Mouse (Mus musculus): Measurements from ENCODE around the gene Fam135a. TPM values are rescaled to one million over a fixed set of nuclear protein-coding genes. Genes with fewer than 3 reads are reported as not detected.
"Not testable (repeated sequence)": the region's sequence is repeated elsewhere in the genome, so short reads cannot be mapped to it uniquely, and the experiment has no call there.

The Fam135a gene
- total and polyA plus RNA-seq, 2 experiments, result 6.7 to 20.1 TPM

DNA sequence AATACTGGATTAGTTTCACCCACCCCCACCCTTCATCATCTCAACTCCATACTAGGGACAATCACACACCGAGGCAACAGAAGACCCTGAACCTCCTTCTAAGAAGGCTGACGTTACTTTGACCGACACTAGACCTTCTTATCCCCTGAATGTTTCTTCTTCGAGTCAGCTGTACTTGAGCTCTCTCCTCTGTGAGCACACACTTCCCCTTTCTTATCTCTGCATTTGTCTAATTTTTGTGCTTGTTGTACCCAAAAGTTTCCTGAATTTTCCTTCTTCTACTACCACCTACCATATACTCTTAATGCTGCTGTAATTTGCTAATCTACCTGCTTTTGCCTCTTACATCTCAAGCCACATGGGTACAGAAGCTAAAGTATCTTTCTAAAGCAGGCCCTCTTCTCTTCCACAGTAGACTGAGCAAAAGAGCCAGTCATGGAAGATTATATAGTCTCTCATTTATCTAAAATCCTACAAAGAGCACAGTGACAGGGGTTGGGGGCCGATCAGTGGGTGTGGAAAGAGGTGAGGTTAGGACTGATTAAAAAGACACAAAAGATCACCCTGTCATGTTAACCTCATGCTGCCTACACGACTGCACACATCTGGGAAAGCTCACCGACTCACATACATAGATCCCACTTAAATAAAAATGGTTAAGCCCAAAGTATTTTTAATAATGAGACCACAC lies 101.9 kb downstream of the Fam135a start:
- no peaks in the 10 kb centered on the region for H3K79me2 ChIP-seq (ENCODE audit: control insufficient read depth, insufficient read depth, low read length)
- TF ChIP-seq CTCF (IDR thresholded peaks at IDR 0.05; ENCODE audit: low read depth, low read length) (no peak), POLR2A (IDR thresholded peaks at IDR 0.05; ENCODE audit: extremely low read depth, insufficient read depth, low read length) (no peak)
- peaks cover 24% of the 10 kb centered on the region for H3K36me3 ChIP-seq (ENCODE audit: control insufficient read depth, insufficient read depth, low read length)
- H3K27me3 ChIP-seq (ENCODE audit: control insufficient read depth, insufficient read depth, low read length), result no peaks in the 10 kb centered on the region
- DNase-seq (ENCODE audit: extremely low read depth, low read depth, low spot score), result no peak
- H3K27ac ChIP-seq (replicated peaks; ENCODE audit: insufficient read depth, low read depth, low read length), result no peak overlapping the region
- WGBS, result 91% methylated on average over 7 of the region's 7 CpGs
- H3K9ac ChIP-seq (ENCODE audit: low read depth, low read length), result no peak overlapping the region
- no peak overlapping the region for H3K4me3 ChIP-seq (ENCODE audit: insufficient read depth, low read depth, low read length)
- H3K4me1 ChIP-seq (ENCODE audit: control insufficient read depth, insufficient read depth, low read length), result no peaks in the 10 kb centered on the region

DNA sequence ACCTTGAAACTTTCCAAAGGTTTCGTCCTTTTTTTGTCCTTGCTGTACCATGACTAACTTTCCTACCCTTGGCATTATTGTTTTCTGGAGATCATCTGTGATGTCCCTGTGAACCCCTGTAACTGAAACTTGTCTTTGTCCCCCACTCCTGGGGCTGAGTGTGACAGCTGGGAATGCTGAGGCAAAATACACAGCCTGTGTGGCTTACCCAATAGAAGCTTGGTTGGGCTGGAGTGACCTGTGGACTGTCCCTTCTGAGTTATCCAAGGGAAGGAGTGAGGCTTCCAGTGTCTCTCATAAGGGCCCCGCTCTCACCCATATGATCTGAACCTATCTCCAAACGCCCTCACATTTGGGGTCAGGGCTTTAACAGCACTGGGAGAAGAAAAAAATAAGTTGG lies 102.6 kb downstream of the Fam135a start:
- no peak for DNase-seq (ENCODE audit: extremely low read depth, low read depth, low spot score)
- Histone ChIP-seq H3K27me3 (ENCODE audit: control insufficient read depth, insufficient read depth, low read length) (no peaks in the 10 kb centered on the region), H3K4me1 (ENCODE audit: control insufficient read depth, insufficient read depth, low read length) (no peaks in the 10 kb centered on the region), H3K4me3 (ENCODE audit: insufficient read depth, low read depth, low read length) (no peak overlapping the region), H3K79me2 (ENCODE audit: control insufficient read depth, insufficient read depth, low read length) (no peaks in the 10 kb centered on the region), H3K27ac (replicated peaks; ENCODE audit: insufficient read depth, low read depth, low read length) (no peak overlapping the region), H3K36me3 (ENCODE audit: control insufficient read depth, insufficient read depth, low read length) (peaks cover 22% of the 10 kb centered on the region), H3K9ac (ENCODE audit: low read depth, low read length) (no peak overlapping the region)
- 93% methylated on average over 3 of the region's 3 CpGs for WGBS
- TF ChIP-seq POLR2A (IDR thresholded peaks at IDR 0.05; ENCODE audit: extremely low read depth, insufficient read depth, low read length) (no peak), CTCF (IDR thresholded peaks at IDR 0.05; ENCODE audit: low read depth, low read length) (no peak)

DNA sequence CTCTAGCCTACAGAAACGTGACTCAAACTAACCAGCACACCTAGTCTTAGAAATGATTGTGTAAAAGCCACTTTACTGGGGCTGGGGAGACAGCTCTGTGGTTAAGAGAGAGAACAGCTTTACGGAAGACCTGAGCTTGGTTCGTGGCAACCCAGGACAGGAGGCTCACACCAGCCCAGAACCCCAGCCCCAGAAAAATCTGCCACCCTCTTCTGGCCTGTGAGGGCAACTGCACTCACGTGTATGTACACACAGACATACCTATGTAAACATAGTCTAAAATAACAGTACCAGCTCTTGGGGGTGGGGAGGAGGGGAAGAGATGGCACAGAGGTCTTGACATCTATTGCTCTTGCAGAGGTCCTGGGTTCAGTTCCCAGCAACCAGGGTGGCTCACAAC lies 104.7 kb downstream of the Fam135a start:
- Histone ChIP-seq H3K27ac (replicated peaks; ENCODE audit: insufficient read depth, low read depth, low read length) (no peak overlapping the region), H3K4me1 (ENCODE audit: control insufficient read depth, insufficient read depth, low read length) (no peaks in the 10 kb centered on the region), H3K27me3 (ENCODE audit: control insufficient read depth, insufficient read depth, low read length) (no peaks in the 10 kb centered on the region), H3K4me3 (ENCODE audit: insufficient read depth, low read depth, low read length) (no peak overlapping the region), H3K36me3 (ENCODE audit: control insufficient read depth, insufficient read depth, low read length) (peaks cover 15% of the 10 kb centered on the region), H3K79me2 (ENCODE audit: control insufficient read depth, insufficient read depth, low read length) (no peaks in the 10 kb centered on the region), H3K9ac (ENCODE audit: low read depth, low read length) (no peak overlapping the region)
- 96% methylated on average over 4 of the region's 4 CpGs for WGBS
- DNase-seq (ENCODE audit: extremely low read depth, low read depth, low spot score), result no peak
- no peak for TF ChIP-seq POLR2A (IDR thresholded peaks at IDR 0.05; ENCODE audit: extremely low read depth, insufficient read depth, low read length)

- TF ChIP-seq CTCF (IDR thresholded peaks at IDR 0.05; ENCODE audit: low read depth, low read length), result no peak
- no peak for TF ChIP-seq POLR2A (IDR thresholded peaks at IDR 0.05; ENCODE audit: extremely low read depth, insufficient read depth, low read length)
- Histone ChIP-seq H3K9ac (ENCODE audit: low read depth, low read length) (no peak overlapping the region), H3K4me1 (ENCODE audit: control insufficient read depth, insufficient read depth, low read length) (no peaks in the 10 kb centered on the region), H3K27me3 (ENCODE audit: control insufficient read depth, insufficient read depth, low read length) (no peaks in the 10 kb centered on the region), H3K4me3 (ENCODE audit: insufficient read depth, low read depth, low read length) (no peak overlapping the region), H3K79me2 (ENCODE audit: control insufficient read depth, insufficient read depth, low read length) (no peaks in the 10 kb centered on the region), H3K27ac (replicated peaks; ENCODE audit: insufficient read depth, low read depth, low read length) (no peak overlapping the region), H3K36me3 (ENCODE audit: control insufficient read depth, insufficient read depth, low read length) (no peaks in the 10 kb centered on the region)
- 84% methylated on average over 3 of the region's 3 CpGs for WGBS
- peak; percentile 8 for DNase-seq (ENCODE audit: extremely low read depth, low read depth, low spot score)
These were observed 117.0 kb downstream of the Fam135a start for GRCm38 (mm10) chr1:23983118-23983517.

GRCm38 (mm10) chr1:23978281-23978680 lies 121.9 kb downstream of the Fam135a start:
- no peak for DNase-seq (ENCODE audit: extremely low read depth, low read depth, low spot score)
- Histone ChIP-seq H3K36me3 (ENCODE audit: control insufficient read depth, insufficient read depth, low read length) (no peaks in the 10 kb centered on the region), H3K27me3 (ENCODE audit: control insufficient read depth, insufficient read depth, low read length) (no peaks in the 10 kb centered on the region), H3K9ac (ENCODE audit: low read depth, low read length) (no peak overlapping the region), H3K27ac (replicated peaks; ENCODE audit: insufficient read depth, low read depth, low read length) (no peak overlapping the region), H3K4me1 (ENCODE audit: control insufficient read depth, insufficient read depth, low read length) (no peaks in the 10 kb centered on the region), H3K79me2 (ENCODE audit: control insufficient read depth, insufficient read depth, low read length) (no peaks in the 10 kb centered on the region), H3K4me3 (ENCODE audit: insufficient read depth, low read depth, low read length) (no peak overlapping the region)
- TF ChIP-seq CTCF (IDR thresholded peaks at IDR 0.05; ENCODE audit: low read depth, low read length) (no peak), POLR2A (IDR thresholded peaks at IDR 0.05; ENCODE audit: extremely low read depth, insufficient read depth, low read length) (no peak)
- 91% methylated on average over 6 of the region's 6 CpGs for WGBS

GRCm38 (mm10) chr1:23971159-23971558 lies 129.0 kb downstream of the Fam135a start:
- not testable (repeated sequence) for H3K27me3 ChIP-seq (ENCODE audit: control insufficient read depth, insufficient read depth, low read length); DNase-seq (ENCODE audit: extremely low read depth, low read depth, low spot score); H3K27ac ChIP-seq (replicated peaks; ENCODE audit: insufficient read depth, low read depth, low read length); H3K4me3 ChIP-seq (ENCODE audit: insufficient read depth, low read depth, low read length); H3K79me2 ChIP-seq (ENCODE audit: control insufficient read depth, insufficient read depth, low read length); H3K9ac ChIP-seq (ENCODE audit: low read depth, low read length); H3K4me1 ChIP-seq (ENCODE audit: control insufficient read depth, insufficient read depth, low read length); H3K36me3 ChIP-seq (ENCODE audit: control insufficient read depth, insufficient read depth, low read length)
- 95% methylated on average over 4 of the region's 4 CpGs for WGBS
